Mouse (Mus musculus): ENCODE measurements around the gene Zfp574.

Zfp574 gene

GRCm38 (mm10) chr7:25072716-25073390 lies 486 bp downstream of the Zfp574 start:
- DNase-seq (ENCODE audit: low spot score): peak; percentile 52

- no peak for DNase-seq (ENCODE audit: low spot score)
These were observed 1.6 kb downstream of the Zfp574 start for GRCm38 (mm10) chr7:25073924-25074323.

- no peak for DNase-seq (ENCODE audit: low spot score)
These were observed 3.9 kb downstream of the Zfp574 start for GRCm38 (mm10) chr7:25076296-25076662.

GRCm38 (mm10) chr7:25076663-25077413 lies 4.5 kb downstream of the Zfp574 start:
- peak; percentile 99 for DNase-seq (ENCODE audit: low spot score)

- no peak for DNase-seq (ENCODE audit: low spot score)
These were observed 5.0 kb downstream of the Zfp574 start for GRCm38 (mm10) chr7:25077414-25077755.

GRCm38 (mm10) chr7:25079496-25080026 lies 7.2 kb downstream of the Zfp574 start:
- DNase-seq (ENCODE audit: low spot score): no peak

- DNase-seq (ENCODE audit: low spot score): no peak
These were observed 8.1 kb downstream of the Zfp574 start for GRCm38 (mm10) chr7:25080431-25080830.

- no peak for DNase-seq (ENCODE audit: low spot score)
These were observed 10.1 kb downstream of the Zfp574 start for GRCm38 (mm10) chr7:25082510-25082909.

- peak; percentile 73 for DNase-seq (ENCODE audit: low spot score)
These were observed 12.3 kb downstream of the Zfp574 start for GRCm38 (mm10) chr7:25084621-25085020.

GRCm38 (mm10) chr7:25086656-25087055 lies 14.3 kb downstream of the Zfp574 start:
- no peak for DNase-seq (ENCODE audit: low spot score)

- no peak for DNase-seq (ENCODE audit: low spot score)
These were observed 15.0 kb downstream of the Zfp574 start for GRCm38 (mm10) chr7:25087256-25087912.

GRCm38 (mm10) chr7:25087972-25088371 lies 15.6 kb downstream of the Zfp574 start:
- no peak for DNase-seq (ENCODE audit: low spot score)

GRCm38 (mm10) chr7:25088531-25088930 lies 16.2 kb downstream of the Zfp574 start:
- no peak for DNase-seq (ENCODE audit: low spot score)

- DNase-seq (ENCODE audit: low spot score): no peak
These were observed 16.6 kb downstream of the Zfp574 start for GRCm38 (mm10) chr7:25088968-25089367.

- no peak for DNase-seq (ENCODE audit: low spot score)
These were observed 17.5 kb downstream of the Zfp574 start for GRCm38 (mm10) chr7:25089875-25090274.

- no peak for DNase-seq (ENCODE audit: low spot score)
These were observed 25.8 kb downstream of the Zfp574 start for GRCm38 (mm10) chr7:25098169-25098568.

GRCm38 (mm10) chr7:25099581-25099980 lies 27.2 kb downstream of the Zfp574 start:
- DNase-seq (ENCODE audit: low spot score): no peak

- DNase-seq (ENCODE audit: low spot score): no peak
These were observed 33.2 kb downstream of the Zfp574 start for GRCm38 (mm10) chr7:25105411-25106160.

- DNase-seq (ENCODE audit: low spot score): no peak
These were observed 34.6 kb downstream of the Zfp574 start for GRCm38 (mm10) chr7:25106790-25107502.

- DNase-seq (ENCODE audit: low spot score): no peak
These were observed 37.0 kb downstream of the Zfp574 start for GRCm38 (mm10) chr7:25109355-25109754.

- DNase-seq (ENCODE audit: low spot score): no peak
These were observed 38.0 kb downstream of the Zfp574 start for GRCm38 (mm10) chr7:25110336-25110735.
